Mouse (Mus musculus) hindbrain, embryonic 16.5 days (tissue): ENCODE data around the gene Ttll11. TPM values are rescaled to one million over a fixed set of nuclear protein-coding genes. Genes with fewer than 3 reads are reported as not detected.

ENCODE experiments used
- ATAC-seq: fragments of 200-750 bp; cut with Nextera tagmentation; 2 replicates; pipeline ENCODE4 v1.8.0; 2017; ENCODE audit warnings: moderate TSS enrichment, moderate library complexity
- H3K27ac ChIP-seq: fragments of 300-500 bp; sonication (generic); 2 replicates; pipeline ENCODE4 v1.5.1; 2014; ENCODE audit warnings: low read depth, mild to moderate bottlenecking, control low read depth, low read length, moderate library complexity
- H3K27me3 ChIP-seq: fragments of 300-500 bp; sonication (generic); replicated peaks from 2 replicates; pipeline ENCODE4 v1.6.1; 2014; ENCODE audit warnings: low read length; ENCODE audit not compliant: control insufficient read depth, insufficient read depth
- H3K36me3 ChIP-seq: fragments of 300-500 bp; sonication (generic); 2 replicates; pipeline ENCODE4 v1.6.1; 2014; ENCODE audit warnings: mild to moderate bottlenecking, low read length, moderate library complexity, mixed read lengths; ENCODE audit not compliant: control insufficient read depth, insufficient read depth
- H3K4me1 ChIP-seq: fragments of 300-500 bp; sonication (generic); 2 replicates; pipeline ENCODE4 v1.6.1; 2014; ENCODE audit warnings: low read depth, low read length; ENCODE audit not compliant: control insufficient read depth, insufficient read depth
- H3K4me2 ChIP-seq: fragments of 300-500 bp; sonication (generic); 2 replicates; pipeline ENCODE4 v1.6.1; 2014; ENCODE audit warnings: mild to moderate bottlenecking, low read length, control low read depth, moderate library complexity
- H3K4me3 ChIP-seq: fragments of 300-500 bp; sonication (generic); 2 replicates; pipeline ENCODE4 v1.5.1; 2014; ENCODE audit warnings: mild to moderate bottlenecking, low read length, control low read depth, moderate library complexity
- H3K9ac ChIP-seq: fragments of 300-500 bp; sonication (generic); 2 replicates; pipeline ENCODE4 v1.6.1; 2014; ENCODE audit warnings: low read depth, mild to moderate bottlenecking, control low read depth, low read length, moderate library complexity
- H3K9me3 ChIP-seq: fragments of 300-500 bp; sonication (generic); 2 replicates; pipeline ENCODE4 v1.6.1; 2014; ENCODE audit warnings: mild to moderate bottlenecking, low read length, moderate library complexity; ENCODE audit not compliant: control insufficient read depth
- WGBS: fragments of 180-500 bp; shearing (Covaris S2); extraction: QIAGEN DNeasy Blood & Tissue Kit; methylation state at CpG from one replicate; pipeline ENCODE4 v1.1.7; 2014; 5-methylcytosine and 5-hydroxymethylcytosine counted together
- polyA plus RNA-seq: library from polyadenylated mRNA; unstranded; fragments of >200 nt; fragmentation: Nextera tagmentation; extraction: Ambion mirVana; gene quantifications from 2 replicates; pipeline ENCODE4 v1.2.1, GENCODE M21; 2015

Ttll11 gene
- polyA plus RNA-seq, 1 experiment from 2014 or later = 2.6 TPM

DNA sequence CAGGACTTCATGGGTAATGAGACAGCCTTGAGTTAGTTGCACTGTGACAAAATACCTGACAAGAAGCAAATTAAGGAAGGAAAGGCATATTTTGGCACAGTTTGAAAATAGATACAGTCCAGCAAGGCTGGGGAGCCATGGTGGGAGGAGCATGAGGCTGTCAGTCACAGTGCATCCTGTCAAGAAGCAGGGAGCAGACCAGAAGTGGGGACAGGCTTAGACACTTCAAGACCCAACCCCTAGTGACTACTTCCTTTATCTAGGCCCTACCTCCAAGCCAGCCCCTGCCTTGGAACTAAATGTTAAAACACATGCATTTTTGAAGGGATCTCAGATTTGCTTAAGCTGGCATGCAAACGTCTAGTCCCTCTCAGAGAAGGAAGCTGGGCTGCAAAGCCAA is 20.7 kb upstream of the Ttll11 start:
- Histone ChIP-seq H3K27ac (no peak overlapping the region), H3K4me2 (no peak overlapping the region), H3K9me3 (no peaks in the 10 kb centered on the region), H3K4me1 (no peaks in the 10 kb centered on the region), H3K36me3 (no peaks in the 10 kb centered on the region), H3K9ac (no peak overlapping the region), H3K27me3 (no peaks in the 10 kb centered on the region), H3K4me3 (no peak overlapping the region)
- ATAC-seq = no peak
- 61% methylated on average over 1 of the region's 1 CpGs for WGBS

- Histone ChIP-seq H3K27ac (no peak overlapping the region), H3K4me3 (no peak overlapping the region), H3K36me3 (no peaks in the 10 kb centered on the region), H3K4me1 (no peaks in the 10 kb centered on the region), H3K27me3 (no peaks in the 10 kb centered on the region), H3K9me3 (no peaks in the 10 kb centered on the region), H3K4me2 (no peak overlapping the region), H3K9ac (no peak overlapping the region)
- no peak for ATAC-seq
Measured at GRCm38 (mm10) chr2:35999212-35999611, 19.5 kb upstream of the Ttll11 start.

GRCm38 (mm10) chr2:35998416-35998815 is 18.7 kb upstream of the Ttll11 start:
- Histone ChIP-seq H3K9ac (no peak overlapping the region), H3K4me1 (no peaks in the 10 kb centered on the region), H3K9me3 (no peaks in the 10 kb centered on the region), H3K4me3 (no peak overlapping the region), H3K27me3 (no peaks in the 10 kb centered on the region), H3K36me3 (no peaks in the 10 kb centered on the region), H3K27ac (no peak overlapping the region), H3K4me2 (no peak overlapping the region)
- no peak for ATAC-seq
- 88% methylated on average over 5 of the region's 5 CpGs for WGBS

GRCm38 (mm10) chr2:35996753-35997152 is 17.0 kb upstream of the Ttll11 start:
- Histone ChIP-seq H3K4me2 (no peak overlapping the region), H3K4me1 (no peaks in the 10 kb centered on the region), H3K36me3 (no peaks in the 10 kb centered on the region), H3K4me3 (no peak overlapping the region), H3K9me3 (no peaks in the 10 kb centered on the region), H3K9ac (no peak overlapping the region), H3K27me3 (no peaks in the 10 kb centered on the region), H3K27ac (no peak overlapping the region)
- WGBS = 73% methylated on average over 2 of the region's 2 CpGs
- ATAC-seq = no peak

GRCm38 (mm10) chr2:35994303-35994702 is 14.6 kb upstream of the Ttll11 start:
- Histone ChIP-seq H3K9ac (no peak overlapping the region), H3K4me3 (no peak overlapping the region), H3K36me3 (no peaks in the 10 kb centered on the region), H3K4me1 (no peaks in the 10 kb centered on the region), H3K27me3 (no peaks in the 10 kb centered on the region; the same call in 1 of the 2 replicates), H3K9me3 (no peaks in the 10 kb centered on the region), H3K4me2 (no peak overlapping the region), H3K27ac (no peak overlapping the region)
- WGBS = 89% methylated on average over 6 of the region's 6 CpGs
- no peak for ATAC-seq

- 83% methylated on average over 2 of the region's 2 CpGs for WGBS
- ATAC-seq = no peak
Measured at GRCm38 (mm10) chr2:35993481-35993880, 13.8 kb upstream of the Ttll11 start.

GRCm38 (mm10) chr2:35992259-35992658 is 12.5 kb upstream of the Ttll11 start:
- no peaks in the 10 kb centered on the region for H3K9me3 ChIP-seq
- H3K36me3 ChIP-seq = no peaks in the 10 kb centered on the region
- H3K9ac ChIP-seq = no peak overlapping the region
- no peak for ATAC-seq
- WGBS = 92% methylated on average over 3 of the region's 3 CpGs
- H3K4me1 ChIP-seq = no peaks in the 10 kb centered on the region
- H3K27me3 ChIP-seq = no peaks in the 10 kb centered on the region; the same call in 1 of the 2 replicates
- no peak overlapping the region for H3K4me2 ChIP-seq
- H3K4me3 ChIP-seq = no peak overlapping the region
- no peak overlapping the region for H3K27ac ChIP-seq

More at GRCm38 (mm10) chr2:35993481-35993880, 13.8 kb upstream of the Ttll11 start:
- Histone ChIP-seq H3K4me3 (no peak overlapping the region), H3K4me2 (no peak overlapping the region), H3K27ac (no peak overlapping the region), H3K9me3 (no peaks in the 10 kb centered on the region), H3K27me3 (no peaks in the 10 kb centered on the region; the same call in 1 of the 2 replicates), H3K9ac (no peak overlapping the region), H3K36me3 (no peaks in the 10 kb centered on the region), H3K4me1 (no peaks in the 10 kb centered on the region)

- ATAC-seq = 0 out of 2 replicates have a peak, but pooled peaks have one; percentile 16
- H3K9ac ChIP-seq = no peak overlapping the region
- H3K4me1 ChIP-seq = peaks cover 4% of the 10 kb centered on the region; the same call in 1 of the 2 replicates
- no peaks in the 10 kb centered on the region for H3K27me3 ChIP-seq
- no peak overlapping the region for H3K27ac ChIP-seq
- no peaks in the 10 kb centered on the region for H3K36me3 ChIP-seq
- H3K4me3 ChIP-seq = no peak overlapping the region
- H3K4me2 ChIP-seq = no peak overlapping the region
- WGBS = 3% methylated on average over 7 of the region's 7 CpGs
- H3K9me3 ChIP-seq = no peaks in the 10 kb centered on the region
Measured at GRCm38 (mm10) chr2:35983869-35984268, 4.2 kb upstream of the Ttll11 start.

GRCm38 (mm10) chr2:35981872-35982271 is 2.2 kb upstream of the Ttll11 start:
- ATAC-seq = no peak
- no peaks in the 10 kb centered on the region for H3K36me3 ChIP-seq
- H3K27ac ChIP-seq = no peak overlapping the region
- H3K4me1 ChIP-seq = peaks cover 20% of the 10 kb centered on the region
- no peaks in the 10 kb centered on the region for H3K27me3 ChIP-seq
- 78% methylated on average over 3 of the region's 3 CpGs for WGBS
- H3K9ac ChIP-seq = no peak overlapping the region
- H3K4me3 ChIP-seq = no peak overlapping the region
- H3K4me2 ChIP-seq = no peak overlapping the region
- H3K9me3 ChIP-seq = no peaks in the 10 kb centered on the region
